Mouse (Mus musculus) stomach, embryonic 14.5 days (tissue): ENCODE measurements around the gene Vmn2r7. TPM values are rescaled to one million over a fixed set of nuclear protein-coding genes. Genes with fewer than 3 reads are reported as not detected.
"Not testable (repeated sequence)": the region's sequence is repeated elsewhere in the genome, so short reads cannot be mapped to it uniquely, and the experiment has no call there.

Source experiments
- ATAC-seq: fragments of 200-750 bp; cut with Nextera tagmentation; 2 replicates; pipeline ENCODE4 v1.8.0; 2017; ENCODE audit warnings: low read depth, moderate TSS enrichment; ENCODE audit not compliant: insufficient number of reproducible peaks, insufficient read depth, low FRiP score
- H3K27ac ChIP-seq: fragments of 300-500 bp; sonication (generic); 2 replicates; pipeline ENCODE4 v1.5.1; 2014; ENCODE audit warnings: mild to moderate bottlenecking, low read length, moderate library complexity, mixed read lengths
- H3K27me3 ChIP-seq: fragments of 300-500 bp; sonication (generic); 2 replicates; pipeline ENCODE4 v1.6.1; 2014; ENCODE audit warnings: low read length, control low read depth, mixed read lengths; ENCODE audit not compliant: control insufficient read depth, insufficient read depth
- H3K36me3 ChIP-seq: fragments of 300-500 bp; sonication (generic); 2 replicates; pipeline ENCODE4 v1.6.1; 2014; ENCODE audit warnings: mild to moderate bottlenecking, control low read depth, low read length, moderate library complexity, mixed read lengths; ENCODE audit not compliant: control insufficient read depth, insufficient read depth
- H3K4me1 ChIP-seq: fragments of 300-500 bp; sonication (generic); 2 replicates; pipeline ENCODE4 v1.6.1; 2014; ENCODE audit warnings: low read length, control low read depth, mixed read lengths; ENCODE audit not compliant: control insufficient read depth, insufficient read depth
- H3K4me2 ChIP-seq: fragments of 300-500 bp; sonication (generic); replicated peaks from 2 replicates; pipeline ENCODE4 v1.6.1; 2014; ENCODE audit warnings: low read depth, low read length, control low read depth
- H3K4me3 ChIP-seq: fragments of 300-500 bp; sonication (generic); 2 replicates; pipeline ENCODE4 v1.5.1; 2014; ENCODE audit warnings: low read depth, low read length, control low read depth
- H3K9ac ChIP-seq: fragments of 300-500 bp; sonication (generic); replicated peaks from 2 replicates; pipeline ENCODE4 v1.6.1; 2014; ENCODE audit warnings: low read depth, mild to moderate bottlenecking, control low read depth, low read length, moderate library complexity, mixed read lengths
- H3K9me3 ChIP-seq: fragments of 300-500 bp; sonication (generic); 2 replicates; pipeline ENCODE4 v1.6.1; 2016; ENCODE audit warnings: low read depth, low read length, control low read depth; ENCODE audit not compliant: control insufficient read depth
- WGBS: fragments of 180-500 bp; shearing (Covaris S2); extraction: QIAGEN DNeasy Blood & Tissue Kit; methylation state at CpG from one replicate; pipeline ENCODE4 v1.1.7; 2014; 5-methylcytosine and 5-hydroxymethylcytosine counted together
- polyA plus RNA-seq: library from polyadenylated mRNA; unstranded; fragments of >200 nt; fragmentation: Nextera tagmentation; extraction: Ambion mirVana; gene quantifications from 2 replicates; pipeline ENCODE4 v1.2.1, GENCODE M21; 2014

Vmn2r7 gene
- polyA plus RNA-seq: not detected in 2 replicates

DNA sequence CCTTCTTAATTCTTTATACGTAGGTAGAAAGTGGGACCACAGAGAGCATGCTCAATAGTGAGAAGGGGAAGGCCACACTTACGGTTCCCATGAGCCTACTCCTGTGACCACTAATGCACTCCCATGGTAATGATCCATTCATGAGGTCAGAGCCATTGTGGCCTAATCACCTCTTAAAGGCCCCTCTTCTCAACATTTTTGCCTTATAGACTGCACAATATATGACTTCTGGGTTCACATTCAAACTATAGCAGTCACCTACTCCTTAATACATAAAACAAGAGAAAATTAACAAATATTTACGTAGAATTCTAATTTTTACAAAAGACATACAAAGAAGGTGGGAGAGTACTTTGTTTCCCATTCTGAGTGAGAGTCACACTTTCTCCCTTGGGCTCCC lies at the start of gene Vmn2r7:
Gene Vmn2r7, minus strand, starts transcription at position 101 of the 400 bp plus-strand sequence.
- not testable (repeated sequence) for H3K4me2 ChIP-seq, H3K27ac ChIP-seq, H3K4me3 ChIP-seq, H3K4me1 ChIP-seq, H3K27me3 ChIP-seq, H3K9ac ChIP-seq, H3K9me3 ChIP-seq, H3K36me3 ChIP-seq, ATAC-seq
- 84% methylated on average over 2 of the region's 3 CpGs for WGBS

GRCm38 (mm10) chr3:64889725-64890124 lies 45.2 kb upstream of the Vmn2r7 start:
- 61% methylated on average over 1 of the region's 1 CpGs for WGBS
- no peak overlapping the region for H3K4me3 ChIP-seq
- H3K4me2 ChIP-seq: no peak overlapping the region
- H3K27ac ChIP-seq: no peak overlapping the region
- no peaks in the 10 kb centered on the region for H3K36me3 ChIP-seq
- no peak for ATAC-seq
- no peaks in the 10 kb centered on the region for H3K4me1 ChIP-seq
- no peaks in the 10 kb centered on the region for H3K9me3 ChIP-seq
- H3K27me3 ChIP-seq: no peaks in the 10 kb centered on the region
- H3K9ac ChIP-seq: no peak overlapping the region

DNA sequence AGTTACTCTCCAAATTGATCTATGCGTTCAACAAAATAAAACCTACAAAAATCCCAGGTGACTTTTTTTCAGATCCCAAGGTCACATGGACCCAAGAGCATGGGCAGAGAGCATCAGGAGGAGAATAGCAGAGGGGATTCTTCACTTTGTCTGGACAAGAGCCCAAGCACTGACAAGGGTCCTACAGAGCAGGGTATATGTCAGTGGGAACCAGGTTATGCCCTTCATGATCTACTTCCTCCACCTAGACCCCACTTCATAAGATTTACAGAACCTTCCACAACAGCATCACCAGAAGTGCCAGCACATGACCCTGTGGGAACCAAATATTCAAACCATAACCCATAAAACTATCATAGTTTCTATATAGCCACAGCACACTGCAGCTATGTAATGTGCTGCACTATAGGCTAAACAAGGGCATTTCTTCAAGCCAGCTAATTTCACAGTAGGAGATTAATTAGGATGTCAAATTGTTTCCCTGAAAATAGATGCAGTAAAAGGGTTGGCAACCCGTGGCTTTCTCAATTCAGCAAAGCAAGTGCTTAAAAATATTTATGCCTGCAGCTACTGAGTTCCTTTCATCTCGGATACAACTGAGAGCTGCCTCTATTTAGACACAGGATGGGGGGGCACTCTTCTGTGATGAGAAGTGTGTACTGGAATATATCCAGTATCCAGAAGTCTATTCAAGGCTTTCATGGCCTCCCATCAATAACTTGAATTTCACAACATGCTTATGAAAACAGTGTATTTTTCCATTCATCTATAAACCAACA lies 33.8 kb upstream of the Vmn2r7 start:
- H3K9ac ChIP-seq: no peak overlapping the region
- no peaks in the 10 kb centered on the region for H3K27me3 ChIP-seq
- no peak overlapping the region for H3K27ac ChIP-seq
- H3K4me2 ChIP-seq: no peak overlapping the region
- H3K9me3 ChIP-seq: no peaks in the 10 kb centered on the region
- H3K4me3 ChIP-seq: no peak overlapping the region
- H3K36me3 ChIP-seq: no peaks in the 10 kb centered on the region
- no peaks in the 10 kb centered on the region for H3K4me1 ChIP-seq
- no peak for ATAC-seq
- 58% methylated on average over 3 of the region's 3 CpGs for WGBS

DNA sequence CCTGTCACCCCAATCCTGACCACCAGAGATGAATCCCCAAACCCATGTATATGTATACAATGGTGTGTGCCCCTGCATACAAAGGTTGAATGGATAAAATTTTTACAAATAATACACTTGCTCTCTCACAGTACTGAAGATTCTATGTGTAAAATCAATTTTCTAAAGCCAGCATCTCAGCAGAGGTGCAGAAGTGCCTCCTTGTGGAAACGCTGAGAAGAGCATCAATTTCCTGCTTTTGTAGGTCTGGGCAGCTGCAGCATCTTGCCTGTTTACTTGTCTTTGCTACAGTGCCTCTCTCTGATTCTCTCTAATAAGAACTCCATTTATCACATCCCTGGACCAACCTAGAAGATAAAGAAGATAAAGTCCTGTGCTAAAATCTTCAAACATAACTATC lies 32.1 kb upstream of the Vmn2r7 start:
- no peaks in the 10 kb centered on the region for H3K27me3 ChIP-seq
- no peaks in the 10 kb centered on the region for H3K4me1 ChIP-seq
- H3K36me3 ChIP-seq: no peaks in the 10 kb centered on the region
- H3K4me2 ChIP-seq: no peak overlapping the region
- ATAC-seq: no peak
- WGBS: 68% methylated on average over 1 of the region's 1 CpGs
- no peak overlapping the region for H3K9ac ChIP-seq
- H3K4me3 ChIP-seq: no peak overlapping the region
- H3K9me3 ChIP-seq: no peaks in the 10 kb centered on the region
- no peak overlapping the region for H3K27ac ChIP-seq

GRCm38 (mm10) chr3:64842881-64843280 lies 1.7 kb downstream of the Vmn2r7 start:
- Histone ChIP-seq H3K27me3 (no peaks in the 10 kb centered on the region), H3K36me3 (no peaks in the 10 kb centered on the region), H3K27ac (no peak overlapping the region), H3K9me3 (no peaks in the 10 kb centered on the region), H3K9ac (no peak overlapping the region), H3K4me2 (no peak overlapping the region), H3K4me1 (no peaks in the 10 kb centered on the region), H3K4me3 (no peak overlapping the region)
- 87% methylated on average over 2 of the region's 2 CpGs for WGBS
- no peak for ATAC-seq

DNA sequence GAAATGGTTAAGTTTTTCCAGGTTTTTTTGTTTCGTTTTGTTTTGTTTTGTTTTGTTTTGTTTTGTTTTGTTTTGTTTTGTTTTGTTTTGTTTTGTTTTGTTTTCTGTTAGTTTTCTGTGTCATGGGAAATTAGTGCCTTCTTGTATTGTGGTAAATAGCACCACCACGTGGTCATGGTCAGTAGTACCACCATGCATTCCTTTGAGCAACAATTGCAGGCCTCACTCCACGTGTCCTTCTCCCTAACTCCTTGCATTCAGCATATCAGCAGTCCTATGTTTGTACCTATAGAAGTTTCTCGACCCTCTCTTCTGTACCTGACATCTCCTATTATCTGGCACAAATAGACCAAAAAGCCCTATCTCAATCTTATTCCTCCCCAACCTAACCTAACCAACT lies 2.3 kb downstream of the Vmn2r7 start:
- no peaks in the 10 kb centered on the region for H3K4me1 ChIP-seq
- H3K36me3 ChIP-seq: no peaks in the 10 kb centered on the region
- no peak overlapping the region for H3K9ac ChIP-seq
- no peak overlapping the region for H3K4me3 ChIP-seq
- H3K27ac ChIP-seq: no peak overlapping the region
- no peaks in the 10 kb centered on the region for H3K27me3 ChIP-seq
- ATAC-seq: no peak
- H3K9me3 ChIP-seq: no peaks in the 10 kb centered on the region
- 11% methylated on average over 4 of the region's 4 CpGs for WGBS
- no peak overlapping the region for H3K4me2 ChIP-seq

DNA sequence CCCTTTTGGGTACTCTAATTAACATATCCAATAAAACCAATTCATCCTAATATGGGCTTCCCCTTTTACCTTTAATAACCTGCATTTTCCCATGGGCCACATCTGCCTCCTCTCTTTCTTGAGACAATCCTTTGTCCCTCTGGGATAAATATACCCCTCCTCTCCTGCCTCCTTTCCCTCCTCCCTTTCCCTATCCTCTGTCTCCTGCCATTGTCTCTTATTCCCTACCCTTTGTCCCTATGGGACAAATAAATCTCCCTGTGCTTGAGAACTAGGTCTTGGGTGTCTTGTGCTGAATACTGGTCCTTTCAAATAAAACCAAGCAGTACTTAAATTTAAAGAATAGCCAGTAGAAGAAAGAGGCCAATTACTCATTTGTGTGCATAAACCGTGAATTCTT lies 13.4 kb downstream of the Vmn2r7 start:
- Histone ChIP-seq H3K9me3 (no peaks in the 10 kb centered on the region), H3K27ac (no peak overlapping the region), H3K4me2 (no peak overlapping the region), H3K36me3 (no peaks in the 10 kb centered on the region), H3K4me1 (no peaks in the 10 kb centered on the region), H3K27me3 (no peaks in the 10 kb centered on the region), H3K4me3 (no peak overlapping the region), H3K9ac (no peak overlapping the region)
- ATAC-seq: no peak
- 75% methylated on average over 1 of the region's 1 CpGs for WGBS

- Histone ChIP-seq H3K27me3 (no peaks in the 10 kb centered on the region), H3K9me3 (no peaks in the 10 kb centered on the region), H3K4me2 (no peak overlapping the region), H3K9ac (no peak overlapping the region), H3K27ac (no peak overlapping the region), H3K4me3 (no peak overlapping the region), H3K36me3 (no peaks in the 10 kb centered on the region), H3K4me1 (no peaks in the 10 kb centered on the region)
- 41% methylated on average over 6 of the region's 6 CpGs for WGBS
- no peak for ATAC-seq
Measured at GRCm38 (mm10) chr3:64791245-64791591, 53.3 kb downstream of the Vmn2r7 start.
